ENCODE assay signal across 8 mouse cellular contexts in the genomic region with DNA sequence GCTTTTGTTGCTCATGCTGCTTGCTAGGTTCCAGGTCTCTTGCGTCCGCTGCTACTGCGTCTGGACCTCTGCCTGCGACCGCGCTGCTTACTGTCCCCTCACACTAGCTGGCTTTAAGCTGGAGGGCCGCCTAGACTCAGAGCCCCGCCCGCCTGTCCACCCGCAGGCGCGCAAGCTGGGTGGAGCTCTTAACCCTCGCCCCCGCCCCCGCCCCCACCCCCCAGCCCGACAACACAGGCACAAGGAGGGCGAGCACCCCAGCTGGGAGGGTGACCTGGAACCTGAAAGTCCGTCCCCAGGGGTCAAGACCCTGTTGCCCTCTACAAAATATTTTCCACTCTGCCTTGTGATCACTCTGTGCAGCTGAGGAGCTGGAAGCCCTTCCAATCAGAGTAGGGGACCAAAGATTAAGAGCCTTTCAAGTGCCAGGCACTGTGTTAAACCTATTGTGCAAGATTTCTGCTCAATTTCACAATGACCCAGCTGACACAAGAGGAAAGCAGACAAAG. TPM values are rescaled to one million over a fixed set of nuclear protein-coding genes. Genes with fewer than 3 reads are reported as not detected.
A peak's percentile ranks its signal among the peaks of the same experiment; 100 is the strongest.
DNase-seq lines count a peak whose midpoint lies in the region; ATAC-seq lines count a peak whose summit lies in the region.

Maob (minus strand) TSS at position 106 of the 509 bp plus-strand sequence.

- H3K4me2 ChIP-seq in embryonic facial prominence, embryonic 12.5 days (replicated peaks), result peak within 1 kb of the TSS; percentile 49
- H3K4me2 ChIP-seq in heart, embryonic 11.5 days, result peak within 1 kb of the TSS; percentile 56
- H3K4me2 ChIP-seq in liver, embryonic 15.5 days, result peak within 1 kb of the TSS; percentile 10; the same call in 1 of the 2 replicates
- H3K4me2 ChIP-seq in neural tube, embryonic 15.5 days, result peak within 1 kb of the TSS; percentile 55

- peak; percentile 17 for DNase-seq in kidney, postnatal 10 days
- no peak for DNase-seq in thymus, postnatal 4 days

- peak within 1 kb of the TSS; percentile 33 for H3K4me3 ChIP-seq in erythroblast, embryonic 14.5 days (replicated peaks)
- H3K4me3 ChIP-seq in embryonic facial prominence, embryonic 12.5 days, result peak within 1 kb of the TSS; percentile 31
- peak within 1 kb of the TSS; percentile 30 for H3K4me3 ChIP-seq in heart, embryonic 11.5 days (ENCODE audit: low read depth, low read length)
- H3K4me3 ChIP-seq in liver, embryonic 15.5 days (replicated peaks), result peak within 1 kb of the TSS; percentile 29
- peak within 1 kb of the TSS; percentile 30 for H3K4me3 ChIP-seq in neural tube, embryonic 15.5 days (replicated peaks)

- H3K27ac ChIP-seq in embryonic facial prominence, embryonic 12.5 days, result no peak within 1 kb of the TSS
- no peak within 1 kb of the TSS for H3K27ac ChIP-seq in heart, embryonic 11.5 days (ENCODE audit: low read depth, low read length)
- 0 out of 2 replicates have a peak within 1 kb of the TSS, but pooled peaks have one; percentile 24 for H3K27ac ChIP-seq in liver, embryonic 15.5 days (replicated peaks)
- no peak within 1 kb of the TSS for H3K27ac ChIP-seq in neural tube, embryonic 15.5 days (replicated peaks)

- H3K9ac ChIP-seq in embryonic facial prominence, embryonic 12.5 days, result no peak within 1 kb of the TSS
- H3K9ac ChIP-seq in heart, embryonic 11.5 days (ENCODE audit: low read depth, low read length), result peak within 1 kb of the TSS; percentile 58; the same call in 1 of the 2 replicates
- no peak within 1 kb of the TSS for H3K9ac ChIP-seq in liver, embryonic 15.5 days
- no peak within 1 kb of the TSS; the same call in 1 of the 2 replicates for H3K9ac ChIP-seq in neural tube, embryonic 15.5 days (replicated peaks)

- no peaks in the 10 kb centered on the region for H3K4me1 ChIP-seq in erythroblast, embryonic 14.5 days (ENCODE audit: control insufficient read depth)
- H3K4me1 ChIP-seq in embryonic facial prominence, embryonic 12.5 days, result no peaks in the 10 kb centered on the region
- H3K4me1 ChIP-seq in heart, embryonic 11.5 days (ENCODE audit: control insufficient read depth, insufficient read depth, low read length), result no peaks in the 10 kb centered on the region
- H3K4me1 ChIP-seq in liver, embryonic 15.5 days (replicated peaks), result no peaks in the 10 kb centered on the region
- no peaks in the 10 kb centered on the region for H3K4me1 ChIP-seq in neural tube, embryonic 15.5 days

- H3K9me3 ChIP-seq in erythroblast, embryonic 14.5 days (ENCODE audit: control insufficient read depth, low read length), result no peaks in the 10 kb centered on the region
- H3K9me3 ChIP-seq in embryonic facial prominence, embryonic 12.5 days, result no peaks in the 10 kb centered on the region
- no peaks in the 10 kb centered on the region for H3K9me3 ChIP-seq in heart, embryonic 11.5 days (replicated peaks; ENCODE audit: control insufficient read depth, low read length)
- H3K9me3 ChIP-seq in liver, embryonic 15.5 days (replicated peaks), result no peaks in the 10 kb centered on the region
- H3K9me3 ChIP-seq in neural tube, embryonic 15.5 days (replicated peaks), result no peaks in the 10 kb centered on the region

- H3K27me3 ChIP-seq in erythroblast, embryonic 14.5 days (ENCODE audit: control insufficient read depth), result no peaks in the 10 kb centered on the region
- H3K27me3 ChIP-seq in embryonic facial prominence, embryonic 12.5 days, result no peaks in the 10 kb centered on the region
- H3K27me3 ChIP-seq in heart, embryonic 11.5 days (ENCODE audit: control insufficient read depth, insufficient read depth, low read length), result no peaks in the 10 kb centered on the region
- no peaks in the 10 kb centered on the region for H3K27me3 ChIP-seq in liver, embryonic 15.5 days
- no peaks in the 10 kb centered on the region for H3K27me3 ChIP-seq in neural tube, embryonic 15.5 days (replicated peaks)

- 13% methylated on average over 18 of the region's 18 CpGs for WGBS in embryonic facial prominence, embryonic 12.5 days
- WGBS in heart, embryonic 11.5 days (ENCODE audit: insufficient replicate concordance), result 13% methylated on average over 18 of the region's 18 CpGs
- WGBS in liver, embryonic 15.5 days (ENCODE audit: insufficient replicate concordance), result 15% methylated on average over 16 of the region's 18 CpGs
- 20% methylated on average over 15 of the region's 18 CpGs for WGBS in neural tube, embryonic 15.5 days

- ATAC-seq in erythroblast, adult 5-6 weeks (replicated peaks; ENCODE audit: low FRiP score, poor library complexity, severe bottlenecking), result no peak
- no peak for ATAC-seq in embryonic facial prominence, embryonic 12.5 days (ENCODE audit: insufficient number of reproducible peaks, insufficient read depth, low FRiP score, low TSS enrichment)
- no peak; the same call in 1 of the 2 replicates for ATAC-seq in heart, embryonic 11.5 days (replicated peaks; ENCODE audit: insufficient number of reproducible peaks, low FRiP score, low TSS enrichment)
- ATAC-seq in liver, embryonic 15.5 days (ENCODE audit: insufficient read depth), result peak; percentile 69
- ATAC-seq in neural tube, embryonic 15.5 days (ENCODE audit: low FRiP score), result no peak; the same call in 1 of the 2 replicates

- no peaks in the 10 kb centered on the region for H3K36me3 ChIP-seq in erythroblast, embryonic 14.5 days (ENCODE audit: control insufficient read depth)
- H3K36me3 ChIP-seq in embryonic facial prominence, embryonic 12.5 days, result no peaks in the 10 kb centered on the region
- no peaks in the 10 kb centered on the region for H3K36me3 ChIP-seq in heart, embryonic 11.5 days (ENCODE audit: control insufficient read depth, insufficient read depth, low read length)
- no peaks in the 10 kb centered on the region for H3K36me3 ChIP-seq in liver, embryonic 15.5 days (replicated peaks)
- H3K36me3 ChIP-seq in neural tube, embryonic 15.5 days, result no peaks in the 10 kb centered on the region

RNA-seq across cellular contexts. Expression of gene Maob, which starts in this region (rescaled TPM):
- polyA plus RNA-seq in erythroblast, embryonic 14.5 days (2012), result 0.02 TPM in 2 replicates
- total RNA-seq in erythroblast, adult 5-6 weeks (2015; ENCODE audit: low replicate concordance), result not detected in 2 replicates
- not detected in 2 replicates for total RNA-seq in erythroblast, adult 5-6 weeks (2017; ENCODE audit: low replicate concordance)
- 9.2 and 13.7 TPM in 2 replicates for polyA plus RNA-seq in embryonic facial prominence, embryonic 12.5 days (2016; fragmentation: Nextera tagmentation; extraction: Ambion mirVana)
- 8.4 TPM in 2 replicates for polyA plus RNA-seq in heart, embryonic 11.5 days (2014; fragmentation: Nextera tagmentation; extraction: Ambion mirVana)
- polyA plus RNA-seq in liver, embryonic 15.5 days (2015; fragmentation: Nextera tagmentation; extraction: Ambion mirVana), result 54.6 and 60.1 TPM in 2 replicates
- polyA plus RNA-seq in neural tube, embryonic 15.5 days (2015; fragmentation: Nextera tagmentation; extraction: Ambion mirVana), result 3.4 and 5.7 TPM in 2 replicates
